Mouse (Mus musculus) heart, adult 18-20 months (tissue): ENCODE data around the gene Derl3. TPM values are rescaled to one million over a fixed set of nuclear protein-coding genes. Genes with fewer than 3 reads are reported as not detected.
A peak's percentile ranks its signal among the peaks of the same experiment; 100 is the strongest.

Experiments used
- DNase-seq, 2 experiments: peaks; one replicate each; pipeline ENCODE4 v3.0.0; 2021 to 2022; ENCODE audit warnings: mixed read lengths in 1 of 2
- total RNA-seq, 2 experiments: library from RNA; stranded (reverse); gene quantifications; 2 replicates each; pipeline ENCODE4 v1.2.3; 2021

Derl3 gene
- total RNA-seq, 2 experiments from 2014 or later = 0.57 to 0.74 TPM

DNA sequence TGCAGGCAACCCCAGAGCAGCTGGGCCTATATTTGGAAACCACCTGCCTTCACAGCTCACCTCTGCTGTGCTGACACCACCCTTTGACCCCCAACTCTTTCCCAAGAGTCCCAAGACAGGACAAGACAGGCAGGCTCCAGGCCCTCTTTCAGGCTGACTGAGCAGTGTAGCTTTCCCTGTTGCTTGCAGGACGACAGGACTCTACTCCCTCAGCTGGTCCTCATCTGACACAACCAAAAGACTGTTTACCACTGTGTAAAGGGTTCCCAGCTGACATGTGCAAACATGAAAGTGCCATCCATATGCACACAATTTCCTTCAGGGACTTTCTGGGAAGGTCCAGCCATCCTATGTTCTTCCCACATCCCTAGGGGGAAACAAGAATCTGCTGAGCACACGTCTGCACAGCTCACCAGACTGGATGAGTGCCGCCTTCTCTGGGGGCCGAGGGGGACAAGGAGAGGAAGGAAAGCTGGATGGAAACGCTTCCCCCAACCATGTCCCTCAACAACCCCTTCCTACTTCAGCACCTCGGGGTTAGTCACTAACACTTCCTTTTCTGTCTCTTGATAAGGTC is 19.9 kb downstream of the Derl3 start:
- DNase-seq = no peak

DNA sequence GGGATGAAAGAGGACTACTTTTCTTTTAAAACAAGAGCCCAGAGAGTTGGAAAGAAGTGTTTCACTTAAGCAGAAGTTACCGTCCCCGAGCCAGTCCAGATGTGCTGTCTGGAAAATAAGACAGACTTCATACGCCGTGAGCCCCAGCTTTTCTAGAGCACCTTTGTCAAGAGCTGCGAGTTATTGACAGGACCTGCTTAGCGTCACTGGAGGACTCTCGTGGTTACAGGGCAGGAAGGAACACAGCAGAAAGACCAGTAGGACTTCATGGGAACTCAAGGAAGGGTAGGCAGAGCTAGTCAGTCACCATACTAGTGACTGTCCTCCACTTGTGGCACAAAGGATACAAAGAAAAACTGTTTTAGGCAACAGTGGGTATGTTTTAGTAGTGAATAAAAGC is 22.3 kb downstream of the Derl3 start:
- no peak for DNase-seq

DNA sequence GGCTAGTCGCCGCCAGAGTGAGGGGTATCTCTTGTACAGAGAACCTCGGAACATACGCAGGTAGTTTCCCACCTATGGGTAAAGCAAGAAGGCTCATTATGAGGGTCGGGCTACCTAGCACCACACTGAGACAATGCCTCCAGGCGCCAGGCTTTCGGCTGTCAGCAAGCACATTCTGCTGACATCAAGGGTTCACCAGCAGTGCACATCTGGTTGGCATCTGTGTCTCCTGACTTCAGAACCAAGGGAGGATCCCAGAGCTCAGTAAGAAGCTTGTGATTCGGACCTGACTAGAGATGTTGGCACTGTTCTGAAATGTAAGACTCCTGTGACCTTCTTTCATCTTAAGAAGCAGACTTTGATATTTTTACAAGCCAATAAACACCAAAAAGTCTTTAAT is 23.6 kb downstream of the Derl3 start:
- DNase-seq = no peak

DNA sequence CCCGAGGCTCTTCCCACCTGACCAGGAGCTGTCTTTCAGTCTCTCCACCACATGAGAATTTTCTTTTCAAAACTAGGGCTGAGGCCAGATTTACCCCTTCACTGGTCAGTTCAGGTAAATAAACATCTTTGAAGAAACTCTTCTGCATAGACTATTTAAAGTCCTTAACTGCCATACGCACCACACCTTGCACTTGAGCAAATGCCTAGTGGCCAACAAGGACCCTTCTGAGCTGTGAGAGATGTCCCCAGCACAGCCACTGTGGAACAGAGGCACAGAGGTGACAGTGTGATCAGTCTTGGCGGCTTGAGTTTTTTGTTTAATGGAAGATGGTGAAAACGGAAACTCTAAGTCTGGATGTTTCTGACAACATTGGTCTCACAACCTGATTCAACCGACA is 25.8 kb downstream of the Derl3 start:
- no peak for DNase-seq

DNA sequence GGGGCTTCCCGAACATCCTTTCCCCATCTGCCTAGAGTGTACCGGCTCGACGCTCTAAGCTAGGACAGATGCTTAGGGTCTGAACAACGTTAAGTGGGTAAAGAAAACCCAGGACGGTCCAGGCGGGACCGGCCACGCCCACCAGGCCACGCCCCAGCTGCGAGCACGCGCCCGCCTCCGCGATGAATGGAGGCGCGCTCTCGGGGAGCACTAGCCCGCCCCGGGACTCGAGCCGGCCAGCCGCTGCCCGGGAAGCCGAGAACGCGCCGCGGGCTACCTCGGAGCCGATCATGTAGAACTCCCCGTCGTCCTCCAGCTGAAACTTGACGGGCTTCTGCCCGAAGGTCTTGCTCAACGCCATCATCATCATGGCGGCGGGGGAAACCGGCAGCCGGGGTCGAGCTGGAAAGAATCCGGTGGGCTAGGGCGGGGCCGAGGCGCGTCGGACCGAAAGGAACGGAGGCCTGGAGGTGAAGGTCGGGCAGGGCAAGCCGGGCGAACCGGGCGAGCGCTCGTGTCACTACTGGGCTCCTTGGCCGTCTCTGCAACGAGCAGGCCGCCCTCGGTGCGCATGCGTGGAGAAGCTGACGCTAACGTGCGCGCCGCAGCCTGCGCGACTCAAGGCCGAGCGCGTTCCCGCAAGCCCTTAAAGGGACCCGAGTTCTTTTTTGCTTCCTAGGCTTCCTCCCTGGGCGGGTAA is 28.0 kb downstream of the Derl3 start, which contains the start of gene Smarcb1:
Smarcb1 (minus strand) TSS at position 592 of the 700 bp plus-strand sequence.
- DNase-seq = peak; percentile 96 to 97

DNA sequence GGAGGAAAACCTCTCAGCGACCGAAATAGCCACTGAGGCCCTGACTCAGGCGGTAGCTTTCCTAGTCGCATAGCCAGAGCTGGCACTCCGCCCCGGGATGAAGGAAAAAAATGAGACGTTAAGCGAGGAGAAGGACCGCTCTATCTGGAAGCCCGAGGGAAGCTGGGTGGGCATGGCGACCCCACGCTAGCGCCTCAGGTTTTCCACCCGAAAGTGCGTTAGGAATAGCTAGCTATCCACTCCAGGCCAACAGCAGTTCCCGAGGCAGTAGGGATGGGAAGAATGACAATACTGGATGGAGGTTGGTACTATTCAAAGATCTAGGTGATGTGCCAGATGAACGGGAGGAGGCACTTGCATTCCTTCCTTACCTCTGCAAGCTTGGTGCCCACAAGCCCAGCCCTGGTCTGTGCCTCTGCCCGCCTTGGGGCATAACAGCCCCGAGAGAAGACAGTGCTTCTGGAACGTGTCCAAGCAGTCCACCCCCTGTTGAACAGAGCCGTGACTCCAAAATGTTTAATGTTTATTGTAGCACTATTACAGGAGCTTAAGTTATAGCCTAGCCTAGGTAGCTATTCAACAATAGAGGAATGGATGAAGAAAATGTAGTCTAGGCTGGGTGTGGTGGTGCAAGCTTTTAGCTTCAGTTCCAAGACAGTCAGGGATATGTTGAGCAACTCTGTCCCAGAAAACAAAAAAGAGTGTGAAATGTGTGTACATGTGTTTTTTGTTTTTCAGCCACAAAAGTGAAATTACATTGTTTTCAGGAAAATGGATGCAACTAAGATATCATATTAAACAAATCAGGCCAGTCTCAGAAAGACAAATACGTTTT is 28.7 kb downstream of the Derl3 start:
- no peak for DNase-seq

DNA sequence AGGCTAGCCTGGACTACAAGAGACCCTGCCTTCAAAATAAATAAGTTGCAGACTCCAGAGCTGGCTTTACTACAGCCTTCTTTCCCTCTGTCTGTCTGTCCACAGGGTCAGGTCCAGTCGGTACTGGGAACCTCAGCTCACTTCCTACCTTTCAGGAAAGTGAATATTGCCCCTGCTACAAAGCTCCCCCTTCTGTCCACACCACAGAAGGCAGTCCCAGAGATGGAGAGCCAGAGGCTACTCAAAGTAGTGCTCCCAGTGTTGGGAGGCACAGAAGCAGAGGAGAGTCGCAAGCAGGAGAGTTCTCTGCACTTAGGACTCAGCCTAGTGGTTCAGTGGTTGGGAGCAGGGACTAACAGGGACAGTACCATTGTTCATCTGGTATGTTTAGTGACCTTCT is 31.1 kb downstream of the Derl3 start:
- no peak for DNase-seq

DNA sequence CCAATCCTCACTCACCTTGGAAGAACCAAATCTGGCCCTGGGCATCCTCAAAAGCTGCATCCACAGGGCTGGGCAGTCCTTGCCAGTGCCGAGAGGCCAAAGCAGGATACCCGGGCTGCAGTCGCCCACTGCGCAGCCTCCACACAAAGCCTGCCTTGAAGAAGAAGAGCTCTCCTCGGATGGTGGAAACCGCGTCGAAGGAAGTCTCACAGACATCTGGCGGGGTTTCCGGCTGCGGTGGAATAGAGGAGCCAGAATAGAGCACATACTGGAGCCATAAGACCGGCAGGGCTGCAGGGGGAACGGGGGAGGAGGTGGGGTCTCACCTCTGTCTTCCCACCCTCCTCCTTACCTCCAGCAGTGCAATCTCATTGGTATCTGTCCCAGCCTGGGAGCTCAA is 33.2 kb downstream of the Derl3 start:
- DNase-seq = no peak

DNA sequence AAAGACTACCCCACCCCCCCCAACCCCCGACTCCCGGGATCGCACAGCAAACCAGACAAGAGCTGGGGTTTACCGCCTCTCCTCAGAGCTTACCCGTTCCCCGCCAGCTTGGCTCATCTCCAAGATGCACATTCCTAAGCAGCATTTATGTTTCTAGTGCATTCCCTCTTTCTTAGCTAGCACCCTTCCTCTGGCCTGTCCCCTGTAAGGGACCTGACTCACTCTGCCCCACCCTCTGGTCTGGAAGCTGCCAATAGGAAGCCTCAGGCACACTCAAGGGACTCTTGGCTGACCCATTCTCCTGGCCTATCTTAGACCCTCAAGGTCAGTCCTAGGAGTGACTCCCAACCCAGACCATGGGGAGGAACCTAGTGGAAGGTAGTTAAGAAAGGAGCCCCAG is 37.1 kb downstream of the Derl3 start:
- DNase-seq = peak in 1 of 2 experiments; percentile 33

DNA sequence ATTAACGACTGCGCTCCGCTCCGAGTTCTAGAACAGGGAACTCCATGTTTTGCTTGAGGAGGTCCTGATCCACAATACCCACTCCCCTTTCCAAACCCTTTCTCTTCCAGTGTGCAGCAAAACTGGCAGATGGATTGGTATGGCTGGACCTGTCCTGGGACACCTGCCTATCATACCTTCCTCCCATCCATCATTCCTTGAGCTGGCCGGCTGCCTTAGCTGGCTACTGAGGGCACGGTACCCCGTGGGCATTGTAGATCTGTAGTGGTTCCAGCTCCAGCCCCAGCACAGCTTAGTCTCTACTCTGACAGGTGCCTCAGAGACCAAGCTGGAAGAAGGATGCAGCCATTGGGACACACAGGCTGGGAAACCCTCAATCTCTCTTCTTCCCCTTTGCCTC is 38.1 kb downstream of the Derl3 start:
- no peak for DNase-seq

DNA sequence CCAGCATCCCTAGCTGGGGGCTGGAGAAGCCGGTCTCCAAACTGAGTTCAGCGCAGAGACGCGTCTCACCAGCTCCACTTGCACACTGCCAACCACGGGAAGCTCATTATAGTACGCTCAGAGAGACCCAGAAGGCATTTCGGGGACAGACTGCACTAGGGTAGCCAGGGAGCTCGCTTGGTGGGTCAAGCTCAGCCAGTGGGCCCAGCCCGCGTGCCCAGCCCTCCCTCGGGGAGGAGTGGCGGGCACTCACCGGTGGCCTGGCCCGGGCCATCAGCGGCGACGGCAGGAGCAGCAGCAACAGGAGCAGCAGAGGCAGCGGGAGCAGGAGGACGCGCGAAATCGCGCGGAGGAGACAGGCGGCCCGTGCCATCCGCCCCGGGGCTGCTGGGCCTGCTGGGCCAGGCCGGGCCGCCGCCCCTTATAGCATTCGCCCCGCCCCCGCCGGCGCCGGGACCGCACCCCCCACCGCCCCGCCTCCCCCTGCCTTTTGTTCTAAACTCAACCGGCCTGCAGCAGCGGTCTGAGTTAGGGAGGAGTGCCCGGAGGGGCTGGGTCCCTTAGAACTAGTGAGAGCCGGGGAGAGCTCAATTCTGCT is 39.0 kb downstream of the Derl3 start:
- DNase-seq = peak; percentile 65 to 67

DNA sequence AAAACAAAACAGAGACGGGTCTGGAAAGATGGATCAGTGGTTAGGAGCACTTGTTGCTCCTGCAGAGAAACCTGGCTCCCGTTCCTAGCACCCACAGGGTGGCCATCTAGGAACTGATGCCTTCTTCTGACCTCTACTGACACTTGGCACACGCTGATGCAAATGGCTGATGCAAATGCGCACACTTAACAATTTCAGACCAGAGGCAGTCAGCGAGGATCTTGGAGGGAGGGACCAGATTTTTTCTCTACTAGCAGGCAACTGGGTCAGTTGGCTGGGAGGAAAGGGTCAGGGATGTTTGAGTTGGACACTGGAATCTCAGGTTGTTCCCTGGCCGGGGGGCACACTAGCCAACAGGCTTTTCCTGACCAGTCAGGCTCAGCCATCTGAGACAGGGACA is 39.7 kb downstream of the Derl3 start, which contains the start of gene Chchd10:
Chchd10 (plus strand) TSS at position 240 of the 400 bp plus-strand sequence.
- no peak for DNase-seq

DNA sequence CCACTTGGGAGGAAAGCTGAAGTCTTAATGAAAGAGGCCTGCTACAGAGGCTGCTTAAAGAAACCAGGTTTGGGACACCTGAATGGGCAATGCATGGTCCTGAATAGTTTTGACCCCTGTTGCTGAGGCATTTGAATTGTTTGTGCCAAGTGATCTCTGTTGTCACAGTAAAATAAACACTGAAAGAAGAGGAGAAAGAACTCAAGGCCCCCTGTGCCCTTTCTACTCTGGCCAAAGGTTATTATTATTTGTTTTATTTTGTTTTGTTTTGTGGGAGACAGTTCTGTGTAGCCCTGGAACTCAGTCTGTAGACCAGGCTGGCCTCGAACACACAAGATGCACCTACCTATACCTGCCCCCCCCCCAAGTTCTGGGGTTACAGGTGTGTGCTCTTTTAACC is 41.8 kb downstream of the Derl3 start:
- no peak for DNase-seq

DNA sequence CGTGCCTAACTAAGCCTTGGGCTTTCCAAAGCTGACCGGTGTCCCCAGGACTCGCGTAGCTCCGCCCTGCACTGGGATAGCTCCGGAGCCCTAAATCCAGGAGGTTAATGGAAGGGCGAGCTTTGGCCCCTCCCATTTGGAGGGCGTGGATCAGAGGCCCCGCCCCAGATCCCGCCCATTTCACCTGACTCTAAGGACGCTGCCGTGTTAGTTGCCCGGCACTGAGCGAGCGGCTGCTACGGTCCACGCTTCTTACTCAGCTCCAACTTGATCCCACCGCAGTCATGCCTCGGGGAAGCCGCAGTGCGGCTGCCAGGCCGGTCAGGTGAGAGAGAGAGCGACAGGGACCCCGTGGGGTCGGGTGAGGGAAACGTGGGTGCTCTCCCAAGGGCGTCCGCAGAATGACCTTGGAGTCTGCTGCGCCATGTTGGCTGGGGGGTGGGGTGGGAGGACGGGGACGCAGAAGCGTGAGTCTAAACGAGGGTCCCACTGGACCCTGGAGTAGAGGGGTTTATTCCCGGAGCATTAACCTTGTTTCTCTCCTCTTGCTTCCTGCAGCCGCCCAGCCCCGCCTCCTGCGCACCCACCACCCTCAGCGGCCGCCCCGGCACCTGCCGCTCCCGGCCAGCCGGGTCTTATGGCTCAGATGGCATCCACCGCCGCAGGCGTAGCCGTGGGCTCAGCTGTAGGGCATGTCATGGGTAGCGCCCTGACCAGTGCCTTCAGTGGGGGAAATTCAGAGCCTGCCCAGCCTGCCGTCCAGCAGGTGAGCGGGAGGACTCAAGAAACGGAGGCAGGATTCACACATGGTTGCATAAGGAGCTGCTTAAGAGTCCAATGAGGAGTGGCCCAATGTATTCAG is 42.7 kb downstream of the Derl3 start, which contains the start of gene Mmp11:
Mmp11 (minus strand) TSS at position 817 of the 862 bp plus-strand sequence.
- DNase-seq = peak; percentile 79 to 80

DNA sequence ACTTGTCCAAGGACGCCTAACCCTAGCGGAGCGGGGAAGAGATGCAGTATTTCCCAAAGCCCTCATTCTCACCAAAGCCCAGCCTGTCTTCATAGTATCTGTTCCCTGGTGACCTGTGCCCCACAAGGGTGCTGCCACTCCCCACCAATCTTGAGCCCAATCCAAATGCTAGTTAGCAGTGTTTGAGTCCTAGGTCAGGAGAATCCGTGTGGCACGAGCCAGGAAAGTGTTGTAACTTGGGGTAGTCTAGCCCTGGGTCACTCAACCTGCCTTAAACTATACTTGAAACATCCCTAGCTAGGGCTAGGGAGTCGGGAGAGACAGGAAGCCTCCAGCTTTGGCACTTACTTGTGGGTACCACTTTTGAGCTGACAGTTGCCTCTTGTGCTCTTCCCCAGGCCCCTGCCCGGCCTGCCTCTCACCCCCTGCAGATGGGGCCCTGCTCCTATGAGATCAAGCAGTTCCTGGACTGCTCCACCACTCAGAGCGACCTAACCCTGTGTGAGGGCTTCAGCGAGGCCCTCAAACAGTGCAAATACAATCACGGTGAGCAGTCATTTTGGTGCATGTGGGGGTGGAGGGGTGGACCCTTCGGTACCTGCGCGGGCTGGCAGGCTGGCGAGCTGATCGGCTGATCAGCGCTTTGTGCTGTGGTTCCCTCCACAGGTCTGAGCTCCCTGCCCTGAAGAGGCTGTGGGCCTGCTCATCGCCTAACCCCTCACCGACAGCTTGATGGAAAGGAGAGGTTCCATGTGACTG is 43.9 kb downstream of the Derl3 start:
- peak in 1 of 2 experiments; percentile 28 for DNase-seq

DNA sequence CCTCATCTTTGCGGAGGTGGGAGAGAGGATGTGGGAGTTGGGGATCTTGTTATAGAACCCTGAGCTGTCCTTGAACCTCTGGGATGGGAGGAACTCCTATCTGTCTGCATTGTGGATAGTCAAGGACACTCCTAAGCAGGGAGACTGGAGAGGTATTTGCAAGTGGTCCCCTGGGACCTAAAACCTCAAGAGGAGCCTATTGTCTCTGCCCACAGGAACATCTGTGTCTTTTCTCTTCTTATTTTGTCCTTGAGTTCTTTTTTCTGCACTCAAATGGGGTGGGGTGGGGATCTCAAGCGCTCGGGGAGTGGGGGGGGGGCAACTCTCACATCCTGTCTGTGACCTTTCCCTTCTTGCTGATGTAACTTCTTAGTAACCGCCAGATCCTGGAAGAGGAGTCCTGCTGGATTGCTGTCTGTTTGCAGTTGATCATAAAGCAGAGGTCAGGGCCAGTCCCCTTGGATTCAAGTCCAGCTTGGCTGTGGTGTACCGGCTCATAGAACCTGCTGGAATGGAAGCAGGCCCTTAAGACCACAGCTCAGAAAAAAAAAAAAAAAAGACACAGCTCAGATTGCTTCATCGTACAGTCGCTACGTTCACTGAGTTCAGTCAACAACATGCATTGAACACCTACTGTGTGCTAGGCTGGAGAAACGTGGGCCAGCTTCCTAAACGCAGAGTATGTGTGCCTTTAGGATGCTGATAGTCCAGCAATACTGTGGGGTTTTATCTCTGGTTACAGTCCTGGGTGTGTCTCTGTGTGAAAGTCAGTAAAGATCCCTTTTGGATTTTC is 44.8 kb downstream of the Derl3 start:
- DNase-seq = peak; percentile 34 to 61

DNA sequence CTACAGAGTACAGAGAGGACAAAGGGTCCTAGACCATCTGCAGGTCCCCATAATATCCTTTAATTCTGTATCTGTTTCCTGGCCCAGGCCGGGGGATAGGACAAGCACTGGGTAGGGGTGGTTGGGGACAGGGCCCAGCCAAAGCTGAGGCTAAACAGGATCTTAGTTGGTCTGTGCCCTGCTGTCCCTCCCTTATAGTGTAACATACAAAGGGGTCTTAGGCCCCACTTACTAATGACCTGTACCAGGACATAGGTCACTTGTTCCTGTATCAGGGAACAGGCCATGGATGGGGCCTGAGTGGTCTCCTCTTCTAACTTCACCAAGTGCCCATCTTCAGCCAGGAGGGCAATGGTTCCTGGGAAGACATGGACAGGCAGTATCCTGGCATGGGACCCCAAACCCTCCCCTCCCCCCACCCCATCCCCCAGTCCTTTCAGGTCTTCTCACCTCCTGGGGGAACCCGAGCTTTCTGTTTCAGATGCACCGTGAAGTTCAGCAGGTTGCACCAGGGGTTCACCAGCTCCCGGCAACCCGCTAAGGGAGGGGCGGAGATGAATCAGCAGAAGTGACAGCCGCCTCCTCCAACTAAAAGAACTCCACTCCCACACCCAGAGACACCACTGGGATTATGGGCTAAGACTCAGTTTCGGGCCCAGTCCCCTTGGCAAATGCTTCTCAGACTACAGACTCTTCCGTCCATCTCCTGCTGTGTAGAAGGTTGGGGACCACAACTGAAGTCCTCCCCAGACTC is 46.4 kb downstream of the Derl3 start:
- DNase-seq = no peak

DNA sequence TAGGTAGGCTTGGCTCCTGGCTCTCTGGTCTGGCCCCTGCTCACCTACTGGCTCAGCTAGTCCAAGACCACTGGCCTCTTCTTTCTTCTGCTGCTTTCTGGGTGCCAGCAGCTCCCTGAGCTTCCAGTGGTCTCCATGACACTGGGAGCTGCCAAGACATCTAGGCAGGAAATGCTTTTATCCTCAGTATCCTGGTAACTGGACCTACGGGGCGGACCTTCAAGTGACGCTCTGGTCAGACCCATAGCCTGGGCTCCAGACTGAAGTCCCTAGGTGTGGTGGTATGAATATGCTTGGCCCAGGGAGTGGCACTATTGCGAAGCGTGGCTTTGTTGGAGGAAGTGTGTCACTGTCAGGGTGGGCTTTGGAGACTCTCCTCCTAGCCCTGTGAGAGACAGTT is 47.3 kb downstream of the Derl3 start, which contains the start of gene Gm867:
Gm867 (minus strand) TSS at position 153 of the 400 bp plus-strand sequence.
- no peak for DNase-seq
